8 mouse cellular contexts compared by ENCODE assay signal in genomic region chr7:99500201-99500600, GRCm38 (mm10). TPM values are rescaled to one million over a fixed set of nuclear protein-coding genes. Genes with fewer than 3 reads are reported as not detected.
DNase-seq lines count a peak whose midpoint lies in the region; ATAC-seq and TF ChIP-seq lines count a peak whose summit lies in the region.

No protein-coding gene starts in this region.

- H3K4me1 ChIP-seq in embryonic facial prominence, embryonic 11.5 days (ENCODE audit: control insufficient read depth, insufficient read depth, low read length): no peaks in the 10 kb centered on the region
- no peaks in the 10 kb centered on the region for H3K4me1 ChIP-seq in heart, adult 2 months (ENCODE audit: control insufficient read depth, insufficient read depth, low read length)
- no peaks in the 10 kb centered on the region; the same call in 1 of the 2 replicates for H3K4me1 ChIP-seq in limb, embryonic 10.5 days
- H3K4me1 ChIP-seq in midbrain, embryonic 13.5 days (replicated peaks): no peaks in the 10 kb centered on the region

- H3K27me3 ChIP-seq in embryonic facial prominence, embryonic 11.5 days (ENCODE audit: control insufficient read depth, insufficient read depth, low read length): no peaks in the 10 kb centered on the region
- H3K27me3 ChIP-seq in heart, adult 2 months (ENCODE audit: control insufficient read depth, insufficient read depth, low read length): no peaks in the 10 kb centered on the region
- no peaks in the 10 kb centered on the region for H3K27me3 ChIP-seq in limb, embryonic 10.5 days (ENCODE audit: low read depth, poor library complexity, severe bottlenecking)
- no peaks in the 10 kb centered on the region for H3K27me3 ChIP-seq in midbrain, embryonic 13.5 days

- TF ChIP-seq EP300 in heart, adult 2 months (IDR thresholded peaks at IDR 0.05; ENCODE audit: insufficient read depth, low read depth, low read length): peak; percentile 91

- intact Hi-C loops in heart, adult 2 months (cut with DNase I): loop anchor here (1.0 to 5.0 kb wide), 3 partner anchors 37 to 90 kb away; partner anchors contain the start of gene Arrb1

- ATAC-seq in embryonic facial prominence, embryonic 11.5 days (replicated peaks; ENCODE audit: insufficient number of reproducible peaks, low FRiP score, low TSS enrichment, low read depth): no peak
- ATAC-seq in midbrain, embryonic 13.5 days: peak; percentile 88

- peak; percentile 99 for TF ChIP-seq CTCF in heart, adult 2 months (IDR thresholded peaks at IDR 0.05)

- no peak overlapping the region for H3K4me3 ChIP-seq in embryonic facial prominence, embryonic 11.5 days (ENCODE audit: low read depth, low read length)
- no peak overlapping the region for H3K4me3 ChIP-seq in heart, adult 2 months
- H3K4me3 ChIP-seq in limb, embryonic 10.5 days: no peak overlapping the region
- no peak overlapping the region for H3K4me3 ChIP-seq in midbrain, embryonic 13.5 days (replicated peaks)

- H3K27ac ChIP-seq in embryonic facial prominence, embryonic 11.5 days (replicated peaks; ENCODE audit: low read depth, low read length): no peak overlapping the region
- no peak overlapping the region for H3K27ac ChIP-seq in heart, adult 2 months
- H3K27ac ChIP-seq in limb, embryonic 10.5 days: no peak overlapping the region
- no peak overlapping the region for H3K27ac ChIP-seq in midbrain, embryonic 13.5 days

- no peaks in the 10 kb centered on the region for H3K79me2 ChIP-seq in heart, adult 2 months (replicated peaks; ENCODE audit: control insufficient read depth, insufficient read depth, low read length)

- H3K36me3 ChIP-seq in embryonic facial prominence, embryonic 11.5 days (replicated peaks; ENCODE audit: control insufficient read depth, insufficient read depth, low read depth, low read length): no peaks in the 10 kb centered on the region
- no peaks in the 10 kb centered on the region for H3K36me3 ChIP-seq in heart, adult 2 months (ENCODE audit: control insufficient read depth, insufficient read depth, low read length)
- H3K36me3 ChIP-seq in limb, embryonic 10.5 days: no peaks in the 10 kb centered on the region
- no peaks in the 10 kb centered on the region for H3K36me3 ChIP-seq in midbrain, embryonic 13.5 days

- H3K4me2 ChIP-seq in embryonic facial prominence, embryonic 11.5 days (ENCODE audit: low read depth, low read length): no peak overlapping the region
- no peak overlapping the region for H3K4me2 ChIP-seq in midbrain, embryonic 13.5 days (replicated peaks)

- 3% methylated on average over 8 of the region's 8 CpGs for WGBS in embryonic facial prominence, embryonic 11.5 days
- WGBS in heart, adult 2 months: 2% methylated on average over 8 of the region's 8 CpGs
- WGBS in limb, embryonic 10.5 days: 5% methylated on average over 8 of the region's 8 CpGs
- WGBS in midbrain, embryonic 13.5 days: 4% methylated on average over 8 of the region's 8 CpGs

- no peaks in the 10 kb centered on the region for H3K9me3 ChIP-seq in embryonic facial prominence, embryonic 11.5 days (replicated peaks; ENCODE audit: control insufficient read depth, low read length)
- no peaks in the 10 kb centered on the region for H3K9me3 ChIP-seq in limb, embryonic 10.5 days (replicated peaks)
- no peaks in the 10 kb centered on the region for H3K9me3 ChIP-seq in midbrain, embryonic 13.5 days

- no peak overlapping the region for H3K9ac ChIP-seq in embryonic facial prominence, embryonic 11.5 days (replicated peaks; ENCODE audit: low read length)
- H3K9ac ChIP-seq in heart, adult 2 months (ENCODE audit: low read depth, low read length): no peak overlapping the region
- no peak overlapping the region for H3K9ac ChIP-seq in midbrain, embryonic 13.5 days (replicated peaks)

- DNase-seq in 3T3-L1 (ENCODE audit: low read depth, low spot score): peak; percentile 82
- DNase-seq in adrenal gland, postnatal 25 days: peak; percentile 83
- peak; percentile 91 for DNase-seq in embryonic facial prominence, embryonic 11.5 days (ENCODE audit: low spot score)
- peak; percentile 80 to 86 for DNase-seq in heart, adult 2 months
- peak; percentile 87 for DNase-seq in kidney, adult 18-20 months
- DNase-seq in limb, embryonic 10.5 days (ENCODE audit: low spot score): peak; percentile 84
- peak; percentile 57 to 83 for DNase-seq in spleen, adult 18-20 months

- no peak for TF ChIP-seq POLR2A in heart, adult 2 months (IDR thresholded peaks at IDR 0.05; ENCODE audit: insufficient read depth, low read depth, low read length)

RNA-seq across cellular contexts. Expression of gene Rps3, which starts 16.7 kb away (rescaled TPM):
- 552 and 603 TPM in 2 replicates for total RNA-seq in adrenal gland, postnatal 25 days (2021)
- 821 and 869 TPM in 2 replicates for polyA plus RNA-seq in embryonic facial prominence, embryonic 11.5 days (2014; fragmentation: Nextera tagmentation; extraction: Ambion mirVana)
- total RNA-seq in heart, adult 2 months (2021): 100 to 1,000 TPM; 316 to 361 TPM
- polyA plus RNA-seq in heart, adult 2 months (2012; rRNA removed): 196 and 320 TPM in 2 replicates
- polyA plus RNA-seq in limb, embryonic 10.5 days (2016; fragmentation: Nextera tagmentation; extraction: Ambion mirVana): 745 and 824 TPM in 2 replicates
- polyA plus RNA-seq in midbrain, embryonic 13.5 days (2015; fragmentation: Nextera tagmentation; extraction: Ambion mirVana): 531 and 554 TPM in 2 replicates

RNA-seq across cellular contexts. Expression of gene Klhl35, which starts 34.4 kb away (rescaled TPM):
- total RNA-seq in adrenal gland, postnatal 25 days (2021): 0.43 and 1.5 TPM in 2 replicates
- 1.8 and 3.5 TPM in 2 replicates for polyA plus RNA-seq in embryonic facial prominence, embryonic 11.5 days (2014; fragmentation: Nextera tagmentation; extraction: Ambion mirVana)
- total RNA-seq in heart, adult 2 months (2021): under 1 TPM in 1 of 2 experiments, not detected in 1; 0.13 TPM
- polyA plus RNA-seq in heart, adult 2 months (2012; rRNA removed): 0.12 and 0.43 TPM in 2 replicates
- polyA plus RNA-seq in limb, embryonic 10.5 days (2016; fragmentation: Nextera tagmentation; extraction: Ambion mirVana): 0.21 and 0.63 TPM in 2 replicates
- polyA plus RNA-seq in midbrain, embryonic 13.5 days (2015; fragmentation: Nextera tagmentation; extraction: Ambion mirVana): 9.0 and 17.2 TPM in 2 replicates

RNA-seq across cellular contexts. Expression of gene Arrb1, which starts 35.1 kb away (rescaled TPM):
- 43.9 and 69.0 TPM in 2 replicates for total RNA-seq in adrenal gland, postnatal 25 days (2021)
- polyA plus RNA-seq in embryonic facial prominence, embryonic 11.5 days (2014; fragmentation: Nextera tagmentation; extraction: Ambion mirVana): 2.7 and 3.0 TPM in 2 replicates
- total RNA-seq in heart, adult 2 months (2021): 10 to 100 TPM; 15.6 to 22.4 TPM
- 16.1 and 22.5 TPM in 2 replicates for polyA plus RNA-seq in heart, adult 2 months (2012; rRNA removed)
- 8.8 and 10.0 TPM in 2 replicates for polyA plus RNA-seq in limb, embryonic 10.5 days (2016; fragmentation: Nextera tagmentation; extraction: Ambion mirVana)
- 14.0 and 14.8 TPM in 2 replicates for polyA plus RNA-seq in midbrain, embryonic 13.5 days (2015; fragmentation: Nextera tagmentation; extraction: Ambion mirVana)
